Mouse (Mus musculus) midbrain, embryonic 11.5 days (tissue): Measurements from ENCODE around the gene Ctnna3. TPM values are rescaled to one million over a fixed set of nuclear protein-coding genes. Genes with fewer than 3 reads are reported as not detected.
"Not testable (repeated sequence)": the region's sequence is repeated elsewhere in the genome, so short reads cannot be mapped to it uniquely, and the experiment has no call there.

ENCODE experiments used
- ATAC-seq: fragments of 200-750 bp; cut with Nextera tagmentation; 2 replicates; pipeline ENCODE4 v1.8.0; 2017; ENCODE audit warnings: moderate TSS enrichment, moderate library complexity; ENCODE audit not compliant: low FRiP score
- DNase-seq: peaks from one replicate; pipeline ENCODE4 v3.0.0; 2015; ENCODE audit warnings: low spot score; ENCODE audit errors: missing footprints
- H3K27ac ChIP-seq: fragments of 300-500 bp; sonication (generic); 2 replicates; pipeline ENCODE4 v1.5.1; 2014; ENCODE audit warnings: low read depth, low read length
- H3K27me3 ChIP-seq: fragments of 300-500 bp; sonication (generic); 2 replicates; pipeline ENCODE4 v1.6.1; 2014; ENCODE audit warnings: mild to moderate bottlenecking, low read length, moderate library complexity, mixed read lengths; ENCODE audit not compliant: control insufficient read depth, insufficient read depth
- H3K36me3 ChIP-seq: fragments of 300-500 bp; sonication (generic); 2 replicates; pipeline ENCODE4 v1.6.1; 2014; ENCODE audit warnings: mild to moderate bottlenecking, low read length, moderate library complexity, mixed read lengths; ENCODE audit not compliant: control insufficient read depth, insufficient read depth
- H3K4me1 ChIP-seq: fragments of 300-500 bp; sonication (generic); 2 replicates; pipeline ENCODE4 v1.6.1; 2014; ENCODE audit warnings: low read length; ENCODE audit not compliant: control insufficient read depth, insufficient read depth
- H3K4me2 ChIP-seq: fragments of 300-500 bp; sonication (generic); 2 replicates; pipeline ENCODE4 v1.6.1; 2014; ENCODE audit warnings: mild to moderate bottlenecking, moderate library complexity
- H3K4me3 ChIP-seq: fragments of 300-500 bp; sonication (generic); 2 replicates; pipeline ENCODE4 v1.5.1; 2014; ENCODE audit warnings: low read depth, low read length
- H3K9ac ChIP-seq: fragments of 300-500 bp; sonication (generic); 2 replicates; pipeline ENCODE4 v1.6.1; 2014; ENCODE audit warnings: low read length
- H3K9me3 ChIP-seq: fragments of 300-500 bp; sonication (generic); 2 replicates; pipeline ENCODE4 v1.6.1; 2016; ENCODE audit warnings: low read length; ENCODE audit not compliant: control insufficient read depth
- WGBS: fragments of 180-500 bp; shearing (Covaris S2); extraction: QIAGEN DNeasy Blood & Tissue Kit; methylation state at CpG from one replicate; pipeline ENCODE4 v1.1.7; 2014; 5-methylcytosine and 5-hydroxymethylcytosine counted together
- polyA plus RNA-seq: library from polyadenylated mRNA; unstranded; fragments of >200 nt; fragmentation: Nextera tagmentation; extraction: Ambion mirVana; gene quantifications from 2 replicates; pipeline ENCODE4 v1.2.1, GENCODE M21; 2014

The Ctnna3 gene
- polyA plus RNA-seq, 1 experiment from 2014 or later: not detected

GRCm38 (mm10) chr10:63402731-63403504, 27.0 kb upstream of the Ctnna3 start:
- Histone ChIP-seq H3K4me3 (no peak overlapping the region), H3K9ac (no peak overlapping the region), H3K9me3 (no peaks in the 10 kb centered on the region), H3K4me1 (no peaks in the 10 kb centered on the region), H3K27me3 (no peaks in the 10 kb centered on the region), H3K4me2 (no peak overlapping the region), H3K27ac (no peak overlapping the region), H3K36me3 (no peaks in the 10 kb centered on the region)
- 84% methylated on average over 5 of the region's 5 CpGs for WGBS
- DNase-seq: no peak
- ATAC-seq: no peak

- H3K4me1 ChIP-seq: no peaks in the 10 kb centered on the region
- H3K27me3 ChIP-seq: no peaks in the 10 kb centered on the region
- ATAC-seq (no peak), DNase-seq (no peak)
- H3K4me3 ChIP-seq: no peak overlapping the region
- H3K36me3 ChIP-seq: no peaks in the 10 kb centered on the region
- H3K9ac ChIP-seq: no peak overlapping the region
- H3K9me3 ChIP-seq: no peaks in the 10 kb centered on the region
- WGBS: 86% methylated on average over 2 of the region's 2 CpGs
- no peak overlapping the region for H3K4me2 ChIP-seq
- no peak overlapping the region for H3K27ac ChIP-seq
Measured at GRCm38 (mm10) chr10:63403636-63404035, 26.3 kb upstream of the Ctnna3 start.

- Histone ChIP-seq H3K4me3 (no peak overlapping the region), H3K27me3 (no peaks in the 10 kb centered on the region), H3K4me2 (no peak overlapping the region), H3K27ac (no peak overlapping the region), H3K4me1 (no peaks in the 10 kb centered on the region), H3K9ac (no peak overlapping the region), H3K9me3 (no peaks in the 10 kb centered on the region), H3K36me3 (no peaks in the 10 kb centered on the region)
- DNase-seq: peak; percentile 81
- peak; percentile 87 for ATAC-seq
- WGBS: 73% methylated on average over 16 of the region's 16 CpGs
Measured at GRCm38 (mm10) chr10:63410162-63410956, 19.5 kb upstream of the Ctnna3 start.

- H3K4me1 ChIP-seq, H3K36me3 ChIP-seq, H3K27me3 ChIP-seq, H3K4me3 ChIP-seq, ATAC-seq, H3K9ac ChIP-seq, H3K9me3 ChIP-seq, H3K4me2 ChIP-seq, H3K27ac ChIP-seq: not testable (repeated sequence)
- 94% methylated on average over 5 of the region's 7 CpGs for WGBS
- peak; percentile 33 for DNase-seq
Measured at GRCm38 (mm10) chr10:63411674-63412073, 18.2 kb upstream of the Ctnna3 start.

GRCm38 (mm10) chr10:63412756-63413155, 17.1 kb upstream of the Ctnna3 start:
- 91% methylated on average over 17 of the region's 17 CpGs for WGBS

GRCm38 (mm10) chr10:63415287-63415686, 14.6 kb upstream of the Ctnna3 start:
- ATAC-seq: no peak
- H3K27me3 ChIP-seq: no peaks in the 10 kb centered on the region
- no peaks in the 10 kb centered on the region for H3K4me1 ChIP-seq
- no peak overlapping the region for H3K4me3 ChIP-seq
- no peaks in the 10 kb centered on the region for H3K36me3 ChIP-seq
- H3K9me3 ChIP-seq: no peaks in the 10 kb centered on the region
- H3K27ac ChIP-seq: no peak overlapping the region
- H3K4me2 ChIP-seq: no peak overlapping the region
- WGBS: 86% methylated on average over 7 of the region's 7 CpGs
- H3K9ac ChIP-seq: no peak overlapping the region
- no peak for DNase-seq

More at GRCm38 (mm10) chr10:63412756-63413155, 17.1 kb upstream of the Ctnna3 start:
- Histone ChIP-seq H3K4me3 (no peak overlapping the region), H3K4me2 (no peak overlapping the region), H3K36me3 (no peaks in the 10 kb centered on the region), H3K9me3 (no peaks in the 10 kb centered on the region), H3K27ac (no peak overlapping the region), H3K27me3 (no peaks in the 10 kb centered on the region), H3K4me1 (no peaks in the 10 kb centered on the region), H3K9ac (no peak overlapping the region)
- DNase-seq (no peak), ATAC-seq (no peak)

- no peak overlapping the region for H3K9ac ChIP-seq
- H3K36me3 ChIP-seq: no peaks in the 10 kb centered on the region
- DNase-seq: no peak
- no peaks in the 10 kb centered on the region for H3K4me1 ChIP-seq
- H3K27me3 ChIP-seq: no peaks in the 10 kb centered on the region
- WGBS: 63% methylated on average over 7 of the region's 7 CpGs
- H3K27ac ChIP-seq: no peak overlapping the region
- no peak overlapping the region for H3K4me2 ChIP-seq
- no peaks in the 10 kb centered on the region for H3K9me3 ChIP-seq
- ATAC-seq: no peak
- H3K4me3 ChIP-seq: no peak overlapping the region
Measured at GRCm38 (mm10) chr10:63415850-63416249, 14.0 kb upstream of the Ctnna3 start.

GRCm38 (mm10) chr10:63417061-63417460, 12.8 kb upstream of the Ctnna3 start:
- ATAC-seq (no peak), DNase-seq (peak; percentile 72)
- H3K4me2 ChIP-seq: no peak overlapping the region
- no peaks in the 10 kb centered on the region for H3K9me3 ChIP-seq
- no peaks in the 10 kb centered on the region for H3K27me3 ChIP-seq
- no peaks in the 10 kb centered on the region for H3K36me3 ChIP-seq
- H3K4me3 ChIP-seq: no peak overlapping the region
- WGBS: 66% methylated on average over 5 of the region's 5 CpGs
- no peak overlapping the region for H3K9ac ChIP-seq
- H3K4me1 ChIP-seq: no peaks in the 10 kb centered on the region
- no peak overlapping the region for H3K27ac ChIP-seq
